In genomic region chr10:127837793-127838192, GRCm38 (mm10) we compare ENCODE assay signal across 21 mouse cellular contexts. TPM values are rescaled to one million over a fixed set of nuclear protein-coding genes. Genes with fewer than 3 reads are reported as not detected.
"Had no signal": no experiment of that assay in that cellular context is flagged by ENCODE, and none has a peak within 500 bp of the region (broad histone marks: within the 10 kb centered on the region; RNA-seq: fewer than 3 reads in every experiment).

No protein-coding gene starts in this region.

RNA-seq across cellular contexts. Expression of gene Rdh19, which starts 11.9 kb away (rescaled TPM):
- total RNA-seq: layer of hippocampus, adult 18-20 months; layer of hippocampus, postnatal 14 days; left cerebral cortex, adult 8-10 months; left cerebral cortex, postnatal 14 days; left cerebral cortex, postnatal 4 days; monocyte, adult 5-6 weeks; neutrophil, adult 5-6 weeks had no signal
- polyA plus RNA-seq: intestine, embryonic 15.5 days; kidney, embryonic 14.5 days; limb, embryonic 12.5 days; limb, embryonic 15.5 days; liver, embryonic 12.5 days; lung, adult 2 months; lung, embryonic 16.5 days; midbrain, embryonic 10.5 days; midbrain, embryonic 13.5 days; midbrain, embryonic 16.5 days; myocyte; neural tube, embryonic 13.5 days; stomach, embryonic 15.5 days; thymus, postnatal 0 days had no signal

RNA-seq across cellular contexts. Expression of gene Rdh16f2, which starts 28.5 kb away (rescaled TPM):
- total RNA-seq: layer of hippocampus, adult 18-20 months; layer of hippocampus, postnatal 14 days; left cerebral cortex, adult 8-10 months; left cerebral cortex, postnatal 14 days; left cerebral cortex, postnatal 4 days; monocyte, adult 5-6 weeks; neutrophil, adult 5-6 weeks had no signal
- polyA plus RNA-seq: kidney, embryonic 14.5 days; limb, embryonic 12.5 days; limb, embryonic 15.5 days; liver, embryonic 12.5 days; lung, adult 2 months; lung, embryonic 16.5 days; midbrain, embryonic 10.5 days; midbrain, embryonic 13.5 days; midbrain, embryonic 16.5 days; neural tube, embryonic 13.5 days; stomach, embryonic 15.5 days had no signal

RNA-seq across cellular contexts. Expression of gene Rdh16, which starts 36.8 kb away (rescaled TPM):
- total RNA-seq: left cerebral cortex, postnatal 14 days; monocyte, adult 5-6 weeks; neutrophil, adult 5-6 weeks had no signal
- polyA plus RNA-seq: intestine, embryonic 15.5 days; limb, embryonic 12.5 days; liver, embryonic 12.5 days; lung, embryonic 16.5 days; midbrain, embryonic 10.5 days; midbrain, embryonic 13.5 days; midbrain, embryonic 16.5 days; myocyte; neural tube, embryonic 13.5 days; stomach, embryonic 15.5 days; thymus, postnatal 0 days had no signal

RNA-seq across cellular contexts. Expression of gene Rdh7, which starts 50.8 kb away (rescaled TPM):
- total RNA-seq: layer of hippocampus, adult 18-20 months; layer of hippocampus, postnatal 14 days; left cerebral cortex, adult 8-10 months; left cerebral cortex, postnatal 14 days; left cerebral cortex, postnatal 4 days; monocyte, adult 5-6 weeks; neutrophil, adult 5-6 weeks had no signal
- polyA plus RNA-seq: kidney, embryonic 14.5 days; limb, embryonic 12.5 days; limb, embryonic 15.5 days; liver, embryonic 12.5 days; lung, embryonic 16.5 days; midbrain, embryonic 10.5 days; midbrain, embryonic 13.5 days; midbrain, embryonic 16.5 days; myocyte; neural tube, embryonic 13.5 days; thymus, postnatal 0 days had no signal
